In the genomic region with DNA sequence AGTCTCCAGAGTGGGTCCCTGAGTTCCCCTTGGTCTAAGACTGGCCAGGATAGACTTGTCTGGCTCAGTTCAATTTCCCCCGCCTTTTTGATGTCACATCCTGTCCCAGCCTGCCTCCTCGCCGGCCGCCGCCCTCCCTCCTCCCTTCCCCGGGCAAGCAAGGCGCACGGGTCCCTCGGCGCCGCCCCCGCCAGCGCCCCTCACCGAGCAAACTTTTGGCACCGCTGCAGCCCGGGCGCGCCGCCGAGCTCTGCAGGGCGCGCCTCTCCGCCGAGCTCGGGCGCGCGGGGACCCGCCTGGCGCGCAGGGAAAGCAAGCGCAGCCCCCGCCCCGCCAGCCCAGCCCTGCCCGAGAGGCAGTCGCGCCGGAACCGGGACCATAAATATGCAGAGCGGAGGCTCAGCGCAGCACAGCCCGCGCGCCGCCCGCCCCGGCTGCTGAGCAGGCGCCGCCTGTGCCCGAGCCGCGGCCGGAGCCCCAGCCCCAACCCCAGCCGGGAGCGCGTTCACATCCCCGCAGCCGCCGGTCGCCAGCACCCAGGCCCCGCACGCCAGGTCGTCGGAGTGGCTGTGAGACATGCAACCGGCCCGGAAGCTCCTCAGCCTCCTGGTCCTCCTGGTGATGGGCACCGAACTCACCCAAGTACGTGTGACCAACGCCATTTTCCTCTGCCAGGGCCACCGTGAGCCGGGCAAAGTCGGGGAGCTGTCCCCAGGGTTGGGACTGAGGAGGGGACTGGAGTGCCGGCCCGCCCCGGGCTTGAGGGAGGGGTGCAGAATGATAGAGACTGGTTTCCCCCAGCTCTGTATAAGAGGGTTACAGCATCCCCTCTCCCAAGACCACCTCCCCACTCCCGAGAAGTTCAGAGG, we compare ENCODE assay signal across 8 mouse cellular contexts. TPM values are rescaled to one million over a fixed set of nuclear protein-coding genes. Genes with fewer than 3 reads are reported as not detected.
A peak's percentile ranks its signal among the peaks of the same experiment; 100 is the strongest.
DNase-seq lines count a peak whose midpoint lies in the region; ATAC-seq and TF ChIP-seq lines count a peak whose summit lies in the region.

Olfm1 (plus strand) TSS at position 172 of the 869 bp plus-strand sequence.

- H3K27me3 ChIP-seq in E14TG2a.4 (ENCODE audit: insufficient read depth, low read length), result peaks cover 39% of the 10 kb centered on the region
- no peaks in the 10 kb centered on the region for H3K27me3 ChIP-seq in forebrain, embryonic 15.5 days
- H3K27me3 ChIP-seq in heart, embryonic 16.5 days (ENCODE audit: control insufficient read depth, insufficient read depth, low read length), result peaks cover 55% of the 10 kb centered on the region
- peaks cover 89% of the 10 kb centered on the region for H3K27me3 ChIP-seq in liver, embryonic 12.5 days (replicated peaks)

- H3K4me3 ChIP-seq in E14TG2a.4 (replicated peaks; ENCODE audit: low read length), result peak within 1 kb of the TSS; percentile 82
- H3K4me3 ChIP-seq in forebrain, embryonic 15.5 days, result peak within 1 kb of the TSS; percentile 89
- peak within 1 kb of the TSS; percentile 60 for H3K4me3 ChIP-seq in heart, embryonic 16.5 days (ENCODE audit: low read length)
- peak within 1 kb of the TSS; percentile 47 for H3K4me3 ChIP-seq in liver, embryonic 12.5 days

- H3K9me3 ChIP-seq in E14TG2a.4 (ENCODE audit: low read length), result no peaks in the 10 kb centered on the region
- no peaks in the 10 kb centered on the region for H3K9me3 ChIP-seq in forebrain, embryonic 15.5 days
- no peaks in the 10 kb centered on the region for H3K9me3 ChIP-seq in heart, embryonic 16.5 days (replicated peaks; ENCODE audit: control insufficient read depth, low read length)
- H3K9me3 ChIP-seq in liver, embryonic 12.5 days (replicated peaks), result no peaks in the 10 kb centered on the region

- H3K9ac ChIP-seq in forebrain, embryonic 15.5 days (replicated peaks), result peak within 1 kb of the TSS; percentile 89
- peak within 1 kb of the TSS; percentile 56 for H3K9ac ChIP-seq in heart, embryonic 16.5 days (ENCODE audit: low read length)
- H3K9ac ChIP-seq in liver, embryonic 12.5 days, result no peak within 1 kb of the TSS

- WGBS in forebrain, embryonic 15.5 days, result under 1% methylated on average over 76 of the region's 76 CpGs
- under 1% methylated on average over 75 of the region's 76 CpGs for WGBS in heart, embryonic 16.5 days
- WGBS in liver, embryonic 12.5 days (ENCODE audit: insufficient replicate concordance), result 2% methylated on average over 76 of the region's 76 CpGs

- no peaks in the 10 kb centered on the region for H3K36me3 ChIP-seq in E14TG2a.4 (ENCODE audit: insufficient read depth, low read length)
- no peaks in the 10 kb centered on the region for H3K36me3 ChIP-seq in forebrain, embryonic 15.5 days
- no peaks in the 10 kb centered on the region for H3K36me3 ChIP-seq in heart, embryonic 16.5 days (ENCODE audit: control insufficient read depth, insufficient read depth)
- no peaks in the 10 kb centered on the region for H3K36me3 ChIP-seq in liver, embryonic 12.5 days

- DNase-seq in cerebellum, adult 11 months, result peak; percentile 80
- peak; percentile 74 for DNase-seq in kidney, postnatal 14 days
- peak; percentile 47 to 77 for DNase-seq in natural killer cell, adult 2 months (ENCODE audit: low spot score in 2 of 2)
- DNase-seq in urinary bladder, postnatal 14 days (ENCODE audit: low spot score), result peak; percentile 62

- H3K4me2 ChIP-seq in forebrain, embryonic 15.5 days (replicated peaks), result peak within 1 kb of the TSS; percentile 77
- peak within 1 kb of the TSS; percentile 81 for H3K4me2 ChIP-seq in heart, embryonic 16.5 days (ENCODE audit: low read depth, low read length)
- H3K4me2 ChIP-seq in liver, embryonic 12.5 days, result peak within 1 kb of the TSS; percentile 65

- H3K27ac ChIP-seq in forebrain, embryonic 15.5 days (replicated peaks), result peak within 1 kb of the TSS; percentile 92
- no peak within 1 kb of the TSS for H3K27ac ChIP-seq in heart, embryonic 16.5 days (ENCODE audit: low read length)
- no peak within 1 kb of the TSS for H3K27ac ChIP-seq in liver, embryonic 12.5 days

- TF ChIP-seq CTCF in E14TG2a.4 (conservative IDR thresholded peaks at IDR 0.05; ENCODE audit: low read length), result no peak

- ATAC-seq in forebrain, embryonic 15.5 days (replicated peaks), result peak; percentile 82
- peak; percentile 60 for ATAC-seq in heart, embryonic 16.5 days (replicated peaks; ENCODE audit: extremely low read depth, insufficient read depth, low FRiP score)
- ATAC-seq in liver, embryonic 12.5 days, result no peak

- H3K4me1 ChIP-seq in E14TG2a.4 (replicated peaks; ENCODE audit: low read depth, low read length), result peaks cover 20% of the 10 kb centered on the region
- H3K4me1 ChIP-seq in forebrain, embryonic 15.5 days, result peaks cover 37% of the 10 kb centered on the region
- peaks cover 5% of the 10 kb centered on the region for H3K4me1 ChIP-seq in heart, embryonic 16.5 days (ENCODE audit: control insufficient read depth, insufficient read depth, low read length)
- H3K4me1 ChIP-seq in liver, embryonic 12.5 days, result peaks cover 16% of the 10 kb centered on the region

RNA-seq across cellular contexts. Expression of gene Olfm1, which starts in this region (rescaled TPM):
- polyA plus RNA-seq in forebrain, embryonic 15.5 days (2015; fragmentation: Nextera tagmentation; extraction: Ambion mirVana), result 225 and 234 TPM in 2 replicates
- polyA plus RNA-seq in heart, embryonic 16.5 days (2015; fragmentation: Nextera tagmentation; extraction: Ambion mirVana), result 5.1 and 6.9 TPM in 2 replicates
- 2.9 and 3.3 TPM in 2 replicates for polyA plus RNA-seq in liver, embryonic 12.5 days (2016; fragmentation: Nextera tagmentation; extraction: Ambion mirVana)

Comparison
In these comparisons a context has a peak if more than half of its experiments do, and no peak if none do; other contexts are left out.
1. RNA of gene Olfm1 (polyA plus RNA-seq): 225 to 234 TPM in forebrain, embryonic 15.5 days; 5.1 to 6.9 TPM in heart, embryonic 16.5 days and 2.9 to 3.3 TPM in liver, embryonic 12.5 days; every median in the first group is over 10 times any median in the second.
2. Peak in every context shown above with its lines, with median percentiles within 50 percentile points of each other: H3K4me3 ChIP-seq, DNase-seq and H3K4me2 ChIP-seq.